Mouse (Mus musculus): ENCODE measurements around the gene Slc12a9. TPM values are rescaled to one million over a fixed set of nuclear protein-coding genes. Genes with fewer than 3 reads are reported as not detected.

The Slc12a9 gene
- 17.1 and 18.6 TPM in 2 replicates for polyA plus RNA-seq (2014; fragmentation: Nextera tagmentation; extraction: Ambion mirVana)

DNA sequence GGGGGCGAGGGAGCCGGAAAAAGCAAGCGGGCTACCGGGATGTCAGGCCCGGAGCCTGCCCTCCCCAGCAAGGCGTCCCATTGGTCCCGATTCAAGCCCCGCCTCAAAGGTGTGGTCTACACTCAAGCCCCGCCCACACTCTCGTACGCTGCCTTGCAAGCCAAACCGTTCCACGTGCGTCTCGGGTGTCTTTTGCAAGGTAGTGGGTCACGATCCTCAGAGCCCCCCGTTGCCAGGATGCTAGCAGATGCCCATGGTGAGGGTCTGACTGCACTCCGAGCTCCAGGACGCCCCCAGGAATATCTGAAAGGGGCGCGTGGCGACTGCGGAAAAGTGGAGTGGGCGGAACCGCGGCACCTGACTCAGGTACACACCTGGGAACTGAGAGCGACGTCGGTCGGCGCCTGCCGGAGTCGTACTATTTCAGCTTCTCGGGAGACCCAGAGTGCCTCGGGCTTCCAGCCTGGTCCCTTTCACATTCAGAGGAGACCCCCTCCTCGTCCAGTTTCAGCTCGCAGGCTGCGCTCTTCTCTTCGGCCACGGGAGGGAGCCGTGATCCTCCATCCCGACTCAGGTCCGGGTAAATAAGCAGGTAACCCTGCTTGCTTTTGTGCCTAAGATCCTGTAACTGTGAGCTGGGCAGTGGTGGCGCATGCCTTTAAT, at the start of gene Slc12a9:
Slc12a9 (minus strand) TSS at position 86 of the 663 bp plus-strand sequence.
- Histone ChIP-seq H3K36me3 (ENCODE audit: control insufficient read depth, insufficient read depth, low read length) (no peaks in the 10 kb centered on the region), H3K4me3 (replicated peaks; ENCODE audit: low read depth, low read length) (peak within 1 kb of the TSS; percentile 54), H3K27me3 (ENCODE audit: control insufficient read depth, insufficient read depth, low read length) (no peaks in the 10 kb centered on the region), H3K9ac (replicated peaks; ENCODE audit: low read length) (peak within 1 kb of the TSS; percentile 81), H3K4me1 (ENCODE audit: control insufficient read depth, insufficient read depth, low read length) (peaks cover 8% of the 10 kb centered on the region; the same call in 1 of the 2 replicates), H3K4me2 (ENCODE audit: low read length) (peak within 1 kb of the TSS; percentile 75), H3K9me3 (ENCODE audit: control insufficient read depth, low read length) (no peaks in the 10 kb centered on the region), H3K27ac (replicated peaks; ENCODE audit: low read depth, low read length) (peak within 1 kb of the TSS; percentile 75)
- DNase-seq (peak; percentile 98), ATAC-seq (ENCODE audit: low FRiP score, low TSS enrichment) (peak; percentile 92)
- WGBS, result under 1% methylated on average over 44 of the region's 44 CpGs

GRCm38 (mm10) chr5:137381152-137381551, 47.8 kb upstream of the Slc12a9 start:
- DNase-seq (peak; percentile 77), ATAC-seq (ENCODE audit: low FRiP score, low TSS enrichment) (no peak)
- H3K27ac ChIP-seq (replicated peaks; ENCODE audit: low read depth, low read length), result no peak overlapping the region
- no peaks in the 10 kb centered on the region for H3K27me3 ChIP-seq (ENCODE audit: control insufficient read depth, insufficient read depth, low read length)
- H3K4me1 ChIP-seq (ENCODE audit: control insufficient read depth, insufficient read depth, low read length), result no peaks in the 10 kb centered on the region
- H3K9me3 ChIP-seq (ENCODE audit: control insufficient read depth, low read length), result no peaks in the 10 kb centered on the region
- H3K9ac ChIP-seq (replicated peaks; ENCODE audit: low read length), result no peak overlapping the region
- H3K4me2 ChIP-seq (ENCODE audit: low read length), result no peak overlapping the region
- 52% methylated on average over 4 of the region's 4 CpGs for WGBS
- no peaks in the 10 kb centered on the region for H3K36me3 ChIP-seq (ENCODE audit: control insufficient read depth, insufficient read depth, low read length)
- H3K4me3 ChIP-seq (replicated peaks; ENCODE audit: low read depth, low read length), result no peak overlapping the region

DNA sequence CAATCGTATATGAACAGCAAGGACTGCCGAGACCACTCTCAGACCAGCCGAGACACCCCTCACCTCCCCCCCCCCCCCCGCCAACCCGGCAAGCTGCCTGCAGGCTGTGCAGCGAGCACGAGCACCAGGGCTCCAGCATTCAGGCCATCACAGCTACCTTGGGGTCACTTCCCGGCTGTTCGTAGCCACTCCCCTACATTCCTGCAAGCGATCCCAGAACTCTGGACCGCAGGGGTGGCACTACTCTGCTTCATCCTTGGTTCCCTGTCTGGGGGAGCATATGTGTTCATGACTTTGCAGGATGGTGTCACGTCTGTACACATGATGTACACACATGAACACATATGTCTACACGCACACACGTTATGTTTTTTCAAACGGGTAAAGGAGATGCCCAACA, 44.2 kb upstream of the Slc12a9 start:
- ATAC-seq (ENCODE audit: low FRiP score, low TSS enrichment), result no peak
- WGBS, result 31% methylated on average over 12 of the region's 15 CpGs
- Histone ChIP-seq H3K27me3 (ENCODE audit: control insufficient read depth, insufficient read depth, low read length) (no peaks in the 10 kb centered on the region), H3K4me2 (ENCODE audit: low read length) (no peak overlapping the region), H3K27ac (replicated peaks; ENCODE audit: low read depth, low read length) (no peak overlapping the region), H3K4me1 (ENCODE audit: control insufficient read depth, insufficient read depth, low read length) (no peaks in the 10 kb centered on the region), H3K4me3 (replicated peaks; ENCODE audit: low read depth, low read length) (no peak overlapping the region), H3K9me3 (ENCODE audit: control insufficient read depth, low read length) (no peaks in the 10 kb centered on the region), H3K9ac (replicated peaks; ENCODE audit: low read length) (no peak overlapping the region), H3K36me3 (ENCODE audit: control insufficient read depth, insufficient read depth, low read length) (peaks cover 8% of the 10 kb centered on the region)
- no peak for DNase-seq

GRCm38 (mm10) chr5:137377176-137377575, 43.8 kb upstream of the Slc12a9 start:
- Histone ChIP-seq H3K36me3 (ENCODE audit: control insufficient read depth, insufficient read depth, low read length) (peaks cover 8% of the 10 kb centered on the region), H3K4me2 (ENCODE audit: low read length) (no peak overlapping the region; the same call in 1 of the 2 replicates), H3K27ac (replicated peaks; ENCODE audit: low read depth, low read length) (no peak overlapping the region), H3K27me3 (ENCODE audit: control insufficient read depth, insufficient read depth, low read length) (no peaks in the 10 kb centered on the region), H3K9ac (replicated peaks; ENCODE audit: low read length) (no peak overlapping the region), H3K4me1 (ENCODE audit: control insufficient read depth, insufficient read depth, low read length) (no peaks in the 10 kb centered on the region), H3K4me3 (replicated peaks; ENCODE audit: low read depth, low read length) (no peak overlapping the region), H3K9me3 (ENCODE audit: control insufficient read depth, low read length) (no peaks in the 10 kb centered on the region)
- DNase-seq, result peak; percentile 20
- no peak for ATAC-seq (ENCODE audit: low FRiP score, low TSS enrichment)
- WGBS, result 40% methylated on average over 10 of the region's 11 CpGs

DNA sequence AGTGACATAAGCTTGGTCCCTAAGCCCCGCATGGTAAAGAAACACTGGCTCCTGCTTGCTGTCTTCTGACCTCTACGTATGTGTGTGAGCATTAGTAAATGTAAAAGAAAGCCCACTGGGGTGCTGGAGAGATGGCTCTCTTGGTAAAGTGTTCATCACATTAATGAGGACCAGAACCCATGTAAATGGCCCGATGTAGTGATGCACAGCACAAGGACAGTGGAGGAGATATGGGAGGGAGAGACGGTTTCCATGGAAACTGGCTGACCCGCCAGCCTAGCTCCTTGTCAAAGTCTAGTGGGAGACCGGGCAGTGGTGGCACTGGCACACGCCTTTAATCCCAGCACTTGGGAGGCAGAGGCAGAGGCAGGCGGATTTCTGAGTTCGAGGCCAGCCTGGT, 43.3 kb upstream of the Slc12a9 start:
- 47% methylated on average over 9 of the region's 9 CpGs for WGBS
- no peak overlapping the region for H3K27ac ChIP-seq (replicated peaks; ENCODE audit: low read depth, low read length)
- H3K4me3 ChIP-seq (replicated peaks; ENCODE audit: low read depth, low read length), result no peak overlapping the region
- H3K4me1 ChIP-seq (ENCODE audit: control insufficient read depth, insufficient read depth, low read length), result no peaks in the 10 kb centered on the region
- H3K9ac ChIP-seq (replicated peaks; ENCODE audit: low read length), result no peak overlapping the region
- peak; percentile 45 for DNase-seq
- no peak for ATAC-seq (ENCODE audit: low FRiP score, low TSS enrichment)
- H3K4me2 ChIP-seq (ENCODE audit: low read length), result no peak overlapping the region
- no peaks in the 10 kb centered on the region for H3K9me3 ChIP-seq (ENCODE audit: control insufficient read depth, low read length)
- H3K36me3 ChIP-seq (ENCODE audit: control insufficient read depth, insufficient read depth, low read length), result peaks cover 10% of the 10 kb centered on the region
- no peaks in the 10 kb centered on the region for H3K27me3 ChIP-seq (ENCODE audit: control insufficient read depth, insufficient read depth, low read length)

- Histone ChIP-seq H3K9me3 (ENCODE audit: control insufficient read depth, low read length) (no peaks in the 10 kb centered on the region), H3K27me3 (ENCODE audit: control insufficient read depth, insufficient read depth, low read length) (no peaks in the 10 kb centered on the region), H3K36me3 (ENCODE audit: control insufficient read depth, insufficient read depth, low read length) (peaks cover 13% of the 10 kb centered on the region), H3K27ac (replicated peaks; ENCODE audit: low read depth, low read length) (no peak overlapping the region), H3K4me1 (ENCODE audit: control insufficient read depth, insufficient read depth, low read length) (no peaks in the 10 kb centered on the region), H3K9ac (replicated peaks; ENCODE audit: low read length) (no peak overlapping the region), H3K4me3 (replicated peaks; ENCODE audit: low read depth, low read length) (no peak overlapping the region), H3K4me2 (ENCODE audit: low read length) (no peak overlapping the region)
- ATAC-seq (ENCODE audit: low FRiP score, low TSS enrichment) (no peak), DNase-seq (peak; percentile 42)
- WGBS, result 39% methylated on average over 7 of the region's 7 CpGs
Measured at GRCm38 (mm10) chr5:137376198-137376597, 42.8 kb upstream of the Slc12a9 start.

- no peaks in the 10 kb centered on the region for H3K9me3 ChIP-seq (ENCODE audit: control insufficient read depth, low read length)
- DNase-seq (no peak), ATAC-seq (ENCODE audit: low FRiP score, low TSS enrichment) (no peak)
- H3K27me3 ChIP-seq (ENCODE audit: control insufficient read depth, insufficient read depth, low read length), result no peaks in the 10 kb centered on the region
- no peak overlapping the region for H3K9ac ChIP-seq (replicated peaks; ENCODE audit: low read length)
- H3K4me3 ChIP-seq (replicated peaks; ENCODE audit: low read depth, low read length), result no peak overlapping the region
- no peak overlapping the region for H3K27ac ChIP-seq (replicated peaks; ENCODE audit: low read depth, low read length)
- no peaks in the 10 kb centered on the region for H3K4me1 ChIP-seq (ENCODE audit: control insufficient read depth, insufficient read depth, low read length)
- 34% methylated on average over 2 of the region's 2 CpGs for WGBS
- H3K4me2 ChIP-seq (ENCODE audit: low read length), result no peak overlapping the region
- H3K36me3 ChIP-seq (ENCODE audit: control insufficient read depth, insufficient read depth, low read length), result peaks cover 19% of the 10 kb centered on the region
Measured at GRCm38 (mm10) chr5:137375627-137376026, 42.2 kb upstream of the Slc12a9 start.

DNA sequence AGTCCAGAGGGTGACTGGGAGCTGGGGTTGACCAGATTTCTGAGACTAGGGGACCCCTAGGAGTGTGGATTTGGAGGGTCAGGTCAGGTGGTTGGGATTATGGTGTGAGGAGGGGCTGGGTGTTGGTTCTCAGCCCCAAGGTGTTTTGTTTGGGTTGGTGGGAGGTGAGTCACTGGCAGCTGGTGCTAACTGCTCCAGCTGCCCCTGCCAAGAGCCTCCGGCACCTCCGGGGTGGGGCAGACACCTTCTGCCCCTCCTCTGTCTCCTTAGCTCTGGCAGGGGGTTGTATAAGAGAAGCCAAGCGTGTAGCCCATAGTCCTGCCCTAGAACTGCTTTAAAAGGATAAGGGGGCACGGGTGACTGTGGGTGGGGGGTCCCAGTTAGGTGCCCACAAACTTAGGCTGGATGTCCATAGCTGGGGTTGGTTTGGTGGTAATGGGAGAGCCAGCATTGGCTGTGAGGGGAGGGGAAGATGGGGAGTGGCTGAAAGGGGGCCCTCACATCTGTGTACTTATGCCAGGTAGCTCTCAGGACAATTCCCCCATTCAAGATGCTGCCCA, 41.2 kb upstream of the Slc12a9 start:
- 82% methylated on average over 4 of the region's 4 CpGs for WGBS
- no peak overlapping the region for H3K4me2 ChIP-seq (ENCODE audit: low read length)
- DNase-seq, result no peak
- no peaks in the 10 kb centered on the region for H3K4me1 ChIP-seq (ENCODE audit: control insufficient read depth, insufficient read depth, low read length)
- no peaks in the 10 kb centered on the region for H3K27me3 ChIP-seq (ENCODE audit: control insufficient read depth, insufficient read depth, low read length)
- no peak overlapping the region for H3K27ac ChIP-seq (replicated peaks; ENCODE audit: low read depth, low read length)
- no peak overlapping the region for H3K4me3 ChIP-seq (replicated peaks; ENCODE audit: low read depth, low read length)
- peaks cover 27% of the 10 kb centered on the region for H3K36me3 ChIP-seq (ENCODE audit: control insufficient read depth, insufficient read depth, low read length)
- no peak overlapping the region for H3K9ac ChIP-seq (replicated peaks; ENCODE audit: low read length)
- ATAC-seq (ENCODE audit: low FRiP score, low TSS enrichment), result no peak
- no peaks in the 10 kb centered on the region for H3K9me3 ChIP-seq (ENCODE audit: control insufficient read depth, low read length)

DNA sequence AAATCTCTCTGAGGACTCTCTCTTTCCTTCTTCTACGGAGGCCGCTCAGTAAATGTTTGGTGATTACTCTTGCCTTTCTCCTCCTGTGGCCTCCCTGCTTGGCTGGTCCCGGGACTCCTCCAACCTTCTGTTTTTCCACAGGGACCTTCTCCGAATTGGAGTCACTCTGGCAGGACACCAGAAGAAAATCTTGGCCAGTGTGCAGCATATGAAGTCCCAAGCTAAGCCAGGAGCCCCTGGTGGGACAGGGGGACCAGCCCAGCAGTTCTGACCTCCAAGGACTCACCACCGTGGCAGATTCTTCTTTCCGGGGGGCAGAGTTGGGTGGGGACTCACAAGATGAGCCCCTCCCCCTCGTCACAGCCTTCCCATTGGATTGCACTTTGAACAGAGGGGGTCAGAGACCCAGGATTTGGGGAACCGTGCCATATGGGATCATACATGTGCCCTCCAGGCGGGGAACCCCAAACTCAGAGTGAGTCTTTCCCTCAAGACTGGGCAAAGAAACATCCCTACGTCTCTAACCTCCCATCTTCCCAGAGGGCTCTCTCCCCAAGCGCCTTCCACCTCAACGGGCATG, 40.1 kb upstream of the Slc12a9 start:
- Histone ChIP-seq H3K27me3 (ENCODE audit: control insufficient read depth, insufficient read depth, low read length) (no peaks in the 10 kb centered on the region), H3K27ac (replicated peaks; ENCODE audit: low read depth, low read length) (no peak overlapping the region), H3K4me2 (ENCODE audit: low read length) (no peak overlapping the region), H3K4me3 (replicated peaks; ENCODE audit: low read depth, low read length) (no peak overlapping the region), H3K9ac (replicated peaks; ENCODE audit: low read length) (no peak overlapping the region), H3K9me3 (ENCODE audit: control insufficient read depth, low read length) (no peaks in the 10 kb centered on the region), H3K36me3 (ENCODE audit: control insufficient read depth, insufficient read depth, low read length) (peaks cover 35% of the 10 kb centered on the region), H3K4me1 (ENCODE audit: control insufficient read depth, insufficient read depth, low read length) (no peaks in the 10 kb centered on the region)
- ATAC-seq (ENCODE audit: low FRiP score, low TSS enrichment) (no peak), DNase-seq (no peak)
- 92% methylated on average over 12 of the region's 12 CpGs for WGBS
